Mouse (Mus musculus) regulatory T cell (primary cell): ENCODE measurements at regions not wholly inside any gene's neighbourhood (a gene's known extent, or its start where the extent isn't known, plus 50 kb on each side); places are given as distances from the start of the nearest gene placed in this dataset.

ENCODE experiments used
- in situ Hi-C: fragments of 300-600 bp; cut with MboI, MseI; formaldehyde crosslinking; loops from one replicate; pipeline ENCODE4 v1.15.1; 2025; ENCODE audit warnings: high pct_unique_total_duplicates

DNA sequence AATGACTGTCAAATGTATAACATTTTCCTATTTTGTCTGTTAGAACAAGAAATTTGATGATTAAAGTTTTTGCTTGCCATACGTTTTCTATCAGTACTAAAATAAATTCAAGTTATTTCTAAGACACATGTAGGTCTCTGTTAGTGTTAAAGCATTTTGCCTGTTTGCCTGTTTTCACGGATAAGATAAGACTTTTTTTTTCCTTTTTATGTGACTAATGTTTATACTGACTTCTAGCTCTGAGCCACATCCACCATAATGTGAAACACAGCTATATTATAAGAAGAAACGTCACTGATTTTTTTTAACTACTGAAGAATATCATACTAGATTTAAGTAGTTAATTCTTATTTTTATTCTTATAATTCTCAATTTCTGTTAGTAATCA is 1012.6 kb downstream of the Cdh8 start:
- in situ Hi-C loops, result no loop called here

DNA sequence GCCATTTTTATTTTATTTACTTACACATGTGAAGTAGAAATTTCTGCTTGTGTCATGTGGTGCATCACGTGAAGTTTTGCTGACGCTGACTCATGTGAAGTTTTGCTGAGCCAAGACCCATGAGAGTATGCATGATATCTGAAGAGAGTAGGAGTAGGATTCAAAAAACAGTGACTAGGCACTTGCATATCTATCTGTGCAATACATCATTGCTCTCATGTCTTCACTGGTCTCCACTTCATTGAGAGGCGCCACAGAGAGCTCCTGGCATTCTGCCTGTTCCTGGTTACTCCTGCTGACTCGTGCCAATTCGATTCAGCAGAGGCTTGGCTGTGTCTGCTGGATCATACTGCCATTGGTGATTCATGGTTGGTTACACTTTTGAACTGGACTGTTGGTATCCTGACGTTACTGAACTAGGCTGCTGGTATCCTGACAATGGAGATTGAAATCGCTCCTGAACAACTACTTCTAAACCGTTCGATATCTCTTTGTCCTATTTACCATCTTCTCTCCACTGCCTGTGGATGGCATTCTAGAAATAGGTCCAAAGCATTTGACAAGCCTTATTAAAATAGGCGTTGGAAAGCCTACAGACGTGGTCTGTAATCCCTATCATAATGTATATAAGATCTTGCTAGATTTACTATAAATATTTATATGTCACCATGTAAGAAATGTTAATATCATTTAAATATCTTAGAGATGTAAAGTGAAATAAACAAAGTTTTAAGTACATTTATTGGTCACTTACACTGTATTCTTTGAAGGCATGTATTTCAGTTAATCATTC is 1013.2 kb downstream of the Cdh8 start:
- in situ Hi-C loops, result no loop called here

DNA sequence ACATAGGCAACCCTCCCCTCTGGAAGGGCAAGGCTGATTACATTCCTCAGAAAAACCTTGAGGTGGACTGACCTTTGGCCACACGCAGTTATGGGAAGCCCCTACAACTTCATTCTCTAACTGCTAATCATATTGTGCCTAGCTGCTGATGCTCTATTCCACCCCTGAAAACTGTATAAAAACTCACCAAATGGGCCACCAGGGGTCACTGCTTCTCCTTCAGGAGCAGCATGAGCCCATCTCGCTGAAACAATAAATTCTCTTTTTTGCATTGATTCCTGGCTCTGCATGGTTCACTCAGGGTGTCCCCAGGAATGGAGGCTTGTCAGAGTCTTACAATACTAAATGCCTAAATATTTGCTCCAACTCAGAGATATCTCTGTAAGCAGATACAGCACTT is 1034.5 kb downstream of the Cdh8 start:
- in situ Hi-C loops, result loop anchor here (10.0 kb wide), 1 partner anchor 1277 kb away; no protein-coding TSS in a partner anchor

DNA sequence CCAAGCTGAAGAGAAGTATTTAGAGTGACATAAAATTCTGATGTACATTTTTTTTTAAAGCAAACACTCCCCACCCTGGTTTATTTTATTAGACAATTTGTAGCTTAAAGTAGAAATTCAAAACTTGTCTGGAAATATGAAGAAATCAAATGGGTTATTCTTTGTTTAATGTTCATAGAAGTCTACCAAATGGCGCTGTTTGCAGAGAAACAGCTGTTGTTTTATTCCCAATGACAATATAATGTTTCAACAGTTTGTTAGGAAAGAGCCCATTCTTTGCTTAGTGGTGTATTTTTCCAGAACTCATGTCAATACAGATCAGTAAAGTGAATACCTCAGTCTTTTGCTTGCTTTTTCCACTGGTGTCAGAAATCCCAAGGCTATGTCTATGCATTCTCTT is 1035.9 kb downstream of the Cdh8 start:
- in situ Hi-C loops, result loop anchor here (10.0 kb wide), 1 partner anchor 1276 kb away; no protein-coding TSS in a partner anchor

DNA sequence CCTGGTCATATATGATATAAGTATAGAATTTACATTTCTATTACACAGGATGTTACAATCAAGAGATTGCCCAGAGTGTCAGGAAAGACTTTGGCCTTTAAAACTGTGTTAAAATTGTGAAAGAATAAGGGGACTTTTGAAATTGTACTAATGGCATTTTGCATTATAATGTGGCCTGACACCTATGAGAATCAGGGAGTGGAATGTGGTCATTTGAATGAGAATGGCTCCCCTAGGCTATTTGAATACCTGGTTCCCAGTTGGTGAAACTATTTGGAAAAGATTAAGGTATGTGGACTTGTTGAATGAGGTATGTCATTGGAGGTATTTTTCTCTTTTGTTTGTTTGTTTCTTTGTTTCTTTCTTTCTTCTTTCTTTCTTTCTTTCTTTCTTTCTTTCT is 1038.5 kb downstream of the Cdh8 start:
- in situ Hi-C loops, result no loop called here

DNA sequence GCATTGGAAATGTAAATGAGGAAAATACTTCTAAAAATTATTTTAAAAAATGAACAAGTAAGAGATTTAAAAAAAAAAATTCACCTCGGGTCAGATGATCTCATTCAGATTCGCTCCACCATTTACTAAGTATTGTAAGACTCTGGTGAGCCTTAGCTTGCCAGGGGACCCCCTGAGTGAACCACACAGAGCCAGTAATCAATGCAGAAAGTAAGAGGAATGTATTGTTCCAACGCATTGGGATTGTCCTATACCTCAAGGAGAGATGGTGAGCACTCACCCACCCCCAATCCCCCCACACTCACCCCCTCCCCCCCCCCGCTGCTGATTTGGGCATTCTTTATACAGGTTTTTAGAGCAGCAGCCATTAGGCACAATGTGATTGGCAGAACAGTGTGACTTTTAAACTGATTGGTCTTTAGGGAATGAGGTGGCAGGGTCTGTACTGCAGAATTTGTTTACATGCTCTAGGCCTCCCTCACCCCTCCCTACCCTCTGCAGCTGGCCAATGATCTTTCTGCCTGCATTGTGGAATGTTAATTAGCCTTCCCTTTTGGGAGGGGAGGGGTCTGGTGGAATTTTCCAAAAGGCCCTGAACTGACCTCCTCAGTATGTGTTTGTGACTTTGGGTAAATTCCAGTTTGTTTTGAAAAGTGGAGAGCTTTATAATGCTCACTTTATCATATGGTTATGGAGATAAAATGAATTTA is 1043.4 kb downstream of the Cdh8 start:
- in situ Hi-C loops, result no loop called here

DNA sequence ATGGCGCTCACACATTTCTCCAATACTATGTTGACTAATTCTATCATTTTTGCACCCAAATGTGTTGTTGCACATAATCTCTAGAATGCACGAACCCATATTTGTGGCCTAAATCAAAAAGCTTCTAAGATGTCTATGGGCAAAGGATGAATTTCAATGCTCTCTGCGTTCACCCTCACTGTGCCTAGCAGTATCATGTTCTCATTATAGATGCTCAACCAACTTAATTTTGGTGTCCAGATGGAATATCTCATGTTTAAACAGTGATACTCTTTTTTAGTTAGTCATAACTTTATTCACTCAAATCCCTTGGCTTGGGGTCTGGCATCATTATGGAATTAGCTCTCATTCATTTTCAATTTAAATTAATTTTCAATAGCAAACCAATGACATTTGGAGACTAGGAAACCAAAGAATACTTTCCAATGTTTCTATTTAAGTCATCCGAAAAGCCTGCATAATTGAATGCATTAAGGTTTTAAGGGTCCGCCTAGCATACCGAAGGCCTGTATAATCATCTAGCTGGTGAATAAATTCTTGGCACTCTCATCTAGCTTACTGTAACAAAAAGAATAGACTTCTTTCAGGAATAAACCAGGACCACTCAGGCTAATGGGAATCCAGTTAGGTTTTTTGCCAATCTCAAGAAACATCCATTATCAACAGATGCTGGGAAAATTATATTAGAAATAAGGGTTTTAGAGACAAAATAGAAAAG is 1050.7 kb downstream of the Cdh8 start:
- in situ Hi-C loops, result no loop called here

DNA sequence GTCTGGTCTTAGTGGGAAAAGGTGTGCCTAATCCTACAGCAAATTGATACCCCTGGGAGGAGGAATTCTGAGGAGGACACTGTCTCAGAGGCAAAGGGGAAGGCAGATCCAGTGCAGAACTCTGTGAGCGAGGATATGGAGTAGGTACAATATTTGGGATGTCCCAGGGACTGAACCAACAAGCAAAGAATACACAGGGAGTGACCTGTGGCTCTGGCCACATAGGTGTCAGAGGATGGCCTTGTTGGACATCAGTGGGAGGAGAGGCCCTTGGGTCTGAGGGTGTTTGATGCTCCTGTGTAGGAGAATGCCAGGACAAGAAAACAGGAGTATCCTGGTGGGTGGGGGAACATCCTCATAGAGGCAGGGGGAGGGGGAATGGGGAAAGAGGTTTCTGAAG is 1079.0 kb downstream of the Cdh8 start:
- in situ Hi-C loops, result no loop called here

DNA sequence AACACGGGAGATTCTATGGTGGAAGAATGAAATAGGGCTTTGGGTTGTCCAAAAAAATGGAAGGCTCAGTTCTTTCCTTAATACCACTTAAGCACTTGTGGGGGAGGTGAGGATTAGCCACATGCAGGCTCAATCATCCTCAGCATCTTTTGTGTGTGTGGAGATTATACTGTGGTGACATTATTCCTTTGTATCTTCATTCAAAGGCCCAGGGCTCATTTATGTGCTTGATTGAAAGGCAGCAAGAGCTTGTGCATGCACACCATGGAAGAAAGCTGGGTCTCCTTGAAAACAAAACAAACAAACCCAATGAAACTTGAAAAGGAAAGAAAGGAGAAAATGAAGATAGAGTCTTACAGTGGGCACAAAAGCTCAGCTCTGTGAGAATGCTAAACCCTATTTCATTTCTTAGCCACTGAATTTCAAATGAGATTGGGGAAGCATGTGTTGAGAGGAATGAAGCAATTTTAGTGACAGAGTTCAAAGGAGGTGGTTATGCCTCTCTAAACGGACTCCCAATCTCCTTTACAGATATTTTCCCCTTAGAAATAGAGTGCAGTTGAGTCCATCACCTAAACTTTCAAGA is 1106.8 kb downstream of the Cdh8 start:
- in situ Hi-C loops, result no loop called here

DNA sequence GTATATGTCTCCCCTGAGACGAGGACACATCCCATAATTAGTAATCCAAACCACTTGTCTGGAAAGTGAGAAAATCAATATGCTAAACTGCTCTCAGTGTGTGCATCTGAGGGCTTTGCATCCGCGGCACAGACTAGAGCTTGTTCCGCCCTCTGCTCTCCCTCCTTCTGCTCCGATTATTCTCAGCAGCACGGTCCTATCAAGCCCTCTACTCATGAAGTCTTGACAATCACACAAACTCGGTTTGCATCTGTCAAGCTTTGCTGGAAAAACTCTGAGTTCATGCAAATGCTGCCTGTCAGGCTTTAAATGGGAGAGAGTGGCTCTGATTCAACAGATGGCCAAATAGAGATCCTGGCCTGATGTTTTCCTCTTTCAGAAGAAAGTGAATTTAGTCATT is 1121.3 kb downstream of the Cdh8 start:
- in situ Hi-C loops, result no loop called here

DNA sequence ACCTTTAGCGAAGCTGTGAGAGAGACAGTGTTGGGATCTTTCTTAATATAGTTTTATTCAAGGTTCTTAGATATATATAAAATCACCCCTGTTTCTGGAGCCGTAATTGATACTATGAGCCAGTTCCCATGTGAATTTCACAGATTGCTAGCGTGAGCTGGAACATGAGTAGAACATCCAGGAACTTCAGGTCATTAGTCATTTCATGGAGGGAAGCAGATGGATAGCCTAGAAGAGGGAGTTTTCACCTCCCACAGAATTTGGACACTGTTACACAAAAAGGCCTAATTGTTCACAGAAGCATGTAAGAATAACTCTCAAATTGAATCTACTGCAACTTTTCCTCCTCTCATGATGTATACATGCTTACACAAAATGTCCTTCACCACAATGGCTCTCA is 1156.0 kb downstream of the Cdh8 start:
- in situ Hi-C loops, result no loop called here

DNA sequence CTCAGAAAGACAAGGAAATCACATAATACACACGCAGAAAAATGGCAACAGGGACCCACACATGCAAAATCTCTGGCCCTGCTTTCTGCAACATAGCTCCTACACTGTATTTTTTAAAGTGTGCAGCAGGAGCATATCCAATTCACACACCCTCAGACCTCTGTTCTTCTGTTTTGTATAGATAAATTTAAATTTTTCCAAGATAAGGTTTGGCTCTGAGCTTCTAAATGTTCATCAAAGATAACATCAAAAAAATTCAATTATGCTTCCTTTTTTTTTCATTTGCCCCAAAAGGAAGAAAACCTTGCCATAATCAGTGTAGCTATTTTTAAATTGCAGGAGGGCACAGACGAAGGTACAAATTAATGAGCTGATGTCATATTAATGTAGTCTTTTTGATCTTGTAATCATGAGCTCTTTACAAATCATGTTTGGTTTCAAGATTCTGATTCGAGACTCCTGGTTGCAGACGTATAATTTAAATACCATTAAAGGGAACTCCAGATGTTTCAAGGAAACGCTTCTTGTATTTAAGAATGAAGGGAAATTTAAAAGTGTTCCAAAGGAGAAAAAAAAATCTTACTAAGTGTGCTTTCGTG is 1172.8 kb downstream of the Cdh8 start:
- in situ Hi-C loops, result no loop called here

DNA sequence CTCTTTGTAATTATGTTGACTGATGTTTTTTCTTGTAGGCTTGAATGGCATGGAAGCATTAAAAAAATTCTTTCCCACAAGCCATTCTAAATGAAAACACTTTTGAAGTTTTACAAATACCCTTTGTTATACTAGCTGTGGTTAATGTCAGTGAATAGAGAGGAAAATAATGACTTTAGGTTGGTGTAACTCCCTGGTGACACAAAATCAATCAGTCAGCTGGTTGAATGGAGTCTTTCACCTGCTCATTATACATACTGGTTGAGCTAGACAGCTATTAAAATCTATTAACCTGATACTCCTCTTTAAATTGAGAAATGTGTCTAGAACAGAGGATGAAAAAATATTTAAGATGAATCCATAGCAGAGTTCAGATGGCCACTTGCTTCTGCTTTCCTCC is 1202.3 kb downstream of the Cdh8 start:
- in situ Hi-C loops, result no loop called here
